Mouse (Mus musculus) cortical plate, adult 2 months (tissue): ENCODE measurements around the gene Nrxn3.

Experiments
- CTCF ChIP-seq: fragments of 200-500 bp; IDR thresholded peaks from 2 replicates; pipeline ENCODE4 v1.5.1; 2011; ENCODE audit warnings: mild to moderate bottlenecking, control low read depth, low read length; ENCODE audit not compliant: insufficient read depth; ENCODE audit errors: extremely low read depth
- POLR2A ChIP-seq: fragments of 200-500 bp; IDR thresholded peaks from 2 replicates; pipeline ENCODE4 v1.6.1; 2011; ENCODE audit warnings: mild to moderate bottlenecking, low read length, control low read depth; ENCODE audit not compliant: insufficient read depth; ENCODE audit errors: extremely low read depth

DNA sequence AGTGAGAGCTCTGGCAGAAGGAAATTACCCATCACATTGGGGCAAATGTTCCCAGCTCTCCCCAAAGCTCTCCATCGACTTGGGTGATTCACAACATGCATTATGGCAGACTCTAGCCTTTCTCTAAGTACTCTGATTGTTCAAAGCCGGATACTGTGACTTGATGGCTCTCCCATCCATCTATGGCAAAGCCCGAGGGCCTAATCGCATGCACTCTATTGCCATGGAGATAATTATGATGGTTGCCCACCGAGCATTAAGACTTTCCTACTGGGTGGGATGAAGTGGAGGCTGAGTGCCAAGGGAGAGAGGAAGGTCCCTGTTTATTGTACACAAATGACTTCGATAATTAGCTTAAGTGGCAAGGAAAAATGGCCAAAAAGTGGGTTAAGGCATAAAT, 793.4 kb downstream of the Nrxn3 start:
- TF ChIP-seq POLR2A (no peak), CTCF (no peak)
